Mouse (Mus musculus): ENCODE results near the gene Nicn1.
"Not testable (repeated sequence)": the region's sequence is repeated elsewhere in the genome, so short reads cannot be mapped to it uniquely, and the experiment has no call there.

Nicn1 gene

GRCm38 (mm10) chr9:108290016-108290750 lies at the start of gene Nicn1:
Gene Nicn1 (plus strand): TSS chr9:108290429.
- peak; percentile 82 to 88 for DNase-seq (ENCODE audit: low read depth in 2 of 2, low spot score in 2 of 2)

GRCm38 (mm10) chr9:108244540-108244939 lies 45.7 kb upstream of the Nicn1 start:
- DNase-seq (ENCODE audit: low read depth in 2 of 2, low spot score in 2 of 2), result no peak

- DNase-seq (ENCODE audit: low read depth in 2 of 2, low spot score in 2 of 2), result no peak
These were observed 45.2 kb upstream of the Nicn1 start for GRCm38 (mm10) chr9:108244984-108245383.

- no peak for DNase-seq (ENCODE audit: low read depth in 2 of 2, low spot score in 2 of 2)
These were observed 41.3 kb upstream of the Nicn1 start for GRCm38 (mm10) chr9:108248957-108249356.

- no peak for DNase-seq (ENCODE audit: low read depth in 2 of 2, low spot score in 2 of 2)
These were observed 38.4 kb upstream of the Nicn1 start for GRCm38 (mm10) chr9:108251877-108252276.

- no peak for DNase-seq (ENCODE audit: low read depth in 2 of 2, low spot score in 2 of 2)
These were observed 37.5 kb upstream of the Nicn1 start for GRCm38 (mm10) chr9:108252766-108253165.

- no peak for DNase-seq (ENCODE audit: low read depth in 2 of 2, low spot score in 2 of 2)
These were observed 29.7 kb upstream of the Nicn1 start for GRCm38 (mm10) chr9:108260526-108260925.

GRCm38 (mm10) chr9:108261865-108262264 lies 28.4 kb upstream of the Nicn1 start:
- DNase-seq (ENCODE audit: low read depth in 2 of 2, low spot score in 2 of 2), result no peak

- DNase-seq (ENCODE audit: low read depth in 2 of 2, low spot score in 2 of 2), result no peak
These were observed 27.7 kb upstream of the Nicn1 start for GRCm38 (mm10) chr9:108262494-108263049.

- peak; percentile 23 to 24 for DNase-seq (ENCODE audit: low read depth in 2 of 2, low spot score in 2 of 2)
These were observed 27.0 kb upstream of the Nicn1 start for GRCm38 (mm10) chr9:108263131-108263681.

GRCm38 (mm10) chr9:108263690-108264190 lies 26.5 kb upstream of the Nicn1 start, which contains the start of gene Dag1:
Gene Dag1 (minus strand): TSS chr9:108263958.
- DNase-seq (ENCODE audit: low read depth in 2 of 2, low spot score in 2 of 2), result peak; percentile 96 to 99

GRCm38 (mm10) chr9:108264191-108264921 lies 25.9 kb upstream of the Nicn1 start:
- no peak for DNase-seq (ENCODE audit: low read depth in 2 of 2, low spot score in 2 of 2)

- no peak for DNase-seq (ENCODE audit: low read depth in 2 of 2, low spot score in 2 of 2)
These were observed 23.8 kb upstream of the Nicn1 start for GRCm38 (mm10) chr9:108266261-108266935.

GRCm38 (mm10) chr9:108267691-108268090 lies 22.5 kb upstream of the Nicn1 start:
- no peak for DNase-seq (ENCODE audit: low read depth in 2 of 2, low spot score in 2 of 2)

GRCm38 (mm10) chr9:108268701-108269100 lies 21.5 kb upstream of the Nicn1 start:
- DNase-seq (ENCODE audit: low read depth in 2 of 2, low spot score in 2 of 2), result not testable (repeated sequence)

- DNase-seq (ENCODE audit: low read depth in 2 of 2, low spot score in 2 of 2), result no peak
These were observed 18.3 kb upstream of the Nicn1 start for GRCm38 (mm10) chr9:108271941-108272340.

- no peak for DNase-seq (ENCODE audit: low read depth in 2 of 2, low spot score in 2 of 2)
These were observed 17.5 kb upstream of the Nicn1 start for GRCm38 (mm10) chr9:108272691-108273090.

GRCm38 (mm10) chr9:108273485-108273884 lies 16.7 kb upstream of the Nicn1 start:
- DNase-seq (ENCODE audit: low read depth in 2 of 2, low spot score in 2 of 2), result no peak

GRCm38 (mm10) chr9:108274476-108275330 lies 15.5 kb upstream of the Nicn1 start:
- no peak for DNase-seq (ENCODE audit: low read depth in 2 of 2, low spot score in 2 of 2)

- DNase-seq (ENCODE audit: low read depth in 2 of 2, low spot score in 2 of 2), result no peak
These were observed 14.9 kb upstream of the Nicn1 start for GRCm38 (mm10) chr9:108275331-108275659.
